Mouse (Mus musculus) urinary bladder, postnatal 4 days (tissue): Measurements from ENCODE around the gene Rcc2.

Source experiments
- DNase-seq, 2 experiments: peaks; one replicate each; pipeline ENCODE4 v3.0.0; 2021 to 2022; ENCODE audit warnings: low spot score in 2 of 2

The Rcc2 gene

GRCm38 (mm10) chr4:140753366-140753765, 53.0 kb downstream of the Rcc2 start:
- no peak for DNase-seq

- DNase-seq, result no peak
Observed at GRCm38 (mm10) chr4:140755811-140756210, 55.5 kb downstream of the Rcc2 start.

- no peak for DNase-seq
Observed at GRCm38 (mm10) chr4:140761601-140762000, 61.3 kb downstream of the Rcc2 start.

GRCm38 (mm10) chr4:140763158-140763557, 62.8 kb downstream of the Rcc2 start:
- DNase-seq, result no peak

GRCm38 (mm10) chr4:140765936-140766335, 65.6 kb downstream of the Rcc2 start:
- no peak for DNase-seq

GRCm38 (mm10) chr4:140768973-140769372, 68.6 kb downstream of the Rcc2 start:
- DNase-seq, result no peak

- DNase-seq, result no peak
Observed at GRCm38 (mm10) chr4:140770433-140770832, 70.1 kb downstream of the Rcc2 start.

- DNase-seq, result no peak
Observed at GRCm38 (mm10) chr4:140771091-140771490, 70.8 kb downstream of the Rcc2 start.
